Mouse (Mus musculus): ENCODE data around the gene Tmem234.

The Tmem234 gene

DNA sequence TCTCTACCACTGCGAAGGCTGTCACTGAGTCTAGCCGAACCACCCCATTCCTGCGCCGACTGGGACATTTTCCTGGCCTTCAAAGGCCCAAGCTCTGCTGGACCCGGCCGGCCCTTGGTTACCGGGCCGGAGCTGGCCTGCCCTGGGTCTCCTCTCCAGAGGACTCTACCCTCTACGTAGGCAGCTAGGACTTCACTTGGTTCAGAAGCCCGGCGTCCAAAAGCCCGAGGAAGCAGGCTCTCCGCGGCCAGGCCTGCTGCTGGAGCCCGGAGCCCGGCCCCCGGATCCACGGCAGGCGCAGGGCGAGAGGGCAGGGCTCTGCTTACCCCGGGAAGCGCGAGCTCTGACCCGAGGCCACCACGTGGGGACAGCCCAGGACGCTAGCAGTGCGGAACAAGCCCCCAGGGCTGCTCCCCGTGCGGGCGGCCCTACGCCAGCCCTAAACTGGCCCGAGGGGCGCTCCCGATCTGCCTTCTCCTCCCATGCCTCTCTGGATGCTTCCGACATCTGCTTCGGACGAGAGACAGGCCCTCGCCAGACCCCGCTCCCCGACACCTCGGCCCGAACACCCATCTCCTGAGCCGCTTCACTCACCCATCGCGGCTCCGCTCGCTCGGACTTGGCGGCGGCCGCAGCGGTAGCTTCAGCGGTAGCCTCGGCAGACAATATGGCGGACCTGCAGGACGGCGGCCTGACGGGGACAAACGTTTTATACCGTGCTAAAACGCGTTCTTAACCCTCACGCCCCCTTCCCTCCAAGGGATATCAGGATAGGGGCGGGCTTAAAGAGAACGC is 71.8 kb downstream of the Tmem234 start, which contains the start of gene Kpna6:
Kpna6 (minus strand) TSS at position 685 of the 795 bp plus-strand sequence.
- peak; percentile 76 to 87 for DNase-seq (ENCODE audit: low spot score in 2 of 2)

DNA sequence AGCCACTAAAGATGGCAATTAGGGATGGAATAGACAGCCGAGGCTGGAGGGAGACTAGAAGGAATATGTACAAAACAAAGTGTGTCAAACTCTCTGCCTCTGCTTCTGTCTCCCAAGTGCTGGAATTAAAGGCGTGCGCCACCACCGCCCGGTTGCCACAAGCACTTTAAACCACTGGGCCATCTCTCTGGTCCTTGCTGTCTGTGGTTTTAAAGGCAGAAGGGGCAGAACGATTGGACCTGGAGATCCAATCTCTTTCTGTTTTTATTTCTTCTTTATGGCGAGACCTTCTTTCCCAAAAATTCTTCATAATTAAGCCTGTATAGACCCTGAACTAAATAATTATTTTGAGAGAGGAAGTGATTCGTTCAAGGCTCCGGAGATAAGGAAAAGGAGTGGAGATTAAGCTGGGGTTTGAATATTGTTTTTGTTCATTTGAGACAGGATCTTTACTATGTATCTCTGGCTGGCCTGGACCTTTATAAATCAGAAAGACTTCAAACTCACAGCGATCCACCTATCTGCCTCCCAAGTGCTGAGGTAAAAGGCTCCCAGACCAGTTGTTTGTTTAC is 72.5 kb downstream of the Tmem234 start:
- no peak for DNase-seq (ENCODE audit: low spot score in 2 of 2)

Data from cerebellum, postnatal 4 days (tissue).